Mouse (Mus musculus) heart, postnatal 0 days (tissue): ENCODE data around the gene Glipr1l1. TPM values are rescaled to one million over a fixed set of nuclear protein-coding genes. Genes with fewer than 3 reads are reported as not detected.
"Not testable (repeated sequence)": the region's sequence is repeated elsewhere in the genome, so short reads cannot be mapped to it uniquely, and the experiment has no call there.

Source experiments
- ATAC-seq: fragments of 200-750 bp; cut with Nextera tagmentation; 2 replicates; pipeline ENCODE4 v1.8.0; 2017; ENCODE audit warnings: low read depth, moderate number of reproducible peaks, moderate library complexity; ENCODE audit not compliant: insufficient read depth
- DNase-seq: peaks from one replicate; pipeline ENCODE4 v3.0.0-alpha.2; 2016; ENCODE audit warnings: low spot score
- H3K27ac ChIP-seq: fragments of 300-500 bp; sonication (generic); 2 replicates; pipeline ENCODE4 v1.5.1; 2014; ENCODE audit warnings: low read depth, mild to moderate bottlenecking
- H3K27me3 ChIP-seq: fragments of 300-500 bp; sonication (generic); 2 replicates; pipeline ENCODE4 v1.6.1; 2014; ENCODE audit warnings: low read length, mixed read lengths; ENCODE audit not compliant: control insufficient read depth, insufficient read depth
- H3K36me3 ChIP-seq: fragments of 300-500 bp; sonication (generic); replicated peaks from 2 replicates; pipeline ENCODE4 v1.6.1; 2014; ENCODE audit warnings: low read length, mixed read lengths; ENCODE audit not compliant: control insufficient read depth, insufficient read depth
- H3K4me1 ChIP-seq: fragments of 300-500 bp; sonication (generic); 2 replicates; pipeline ENCODE4 v1.6.1; 2014; ENCODE audit warnings: antibody characterized with exemption; ENCODE audit not compliant: control insufficient read depth, insufficient read depth
- H3K4me2 ChIP-seq: fragments of 300-500 bp; sonication (generic); 2 replicates; pipeline ENCODE4 v1.6.1; 2014; ENCODE audit warnings: low read depth, mild to moderate bottlenecking, low read length, moderate library complexity
- H3K4me3 ChIP-seq: fragments of 300-500 bp; sonication (generic); 2 replicates; pipeline ENCODE4 v1.5.1; 2014; ENCODE audit warnings: low read depth, low read length
- H3K9ac ChIP-seq: fragments of 300-500 bp; sonication (generic); replicated peaks from 2 replicates; pipeline ENCODE4 v1.6.1; 2014; ENCODE audit warnings: low read depth, low read length, mixed read lengths
- H3K9me3 ChIP-seq: fragments of 300-500 bp; sonication (generic); replicated peaks from 2 replicates; pipeline ENCODE4 v1.6.1; 2016; ENCODE audit warnings: low read length; ENCODE audit not compliant: control insufficient read depth
- CTCF ChIP-seq: IDR thresholded peaks from 2 replicates; pipeline ENCODE4 v1.5.1; 2016; ENCODE audit warnings: antibody characterized with exemption, control low read depth, low read depth
- EP300 ChIP-seq: IDR thresholded peaks from 2 replicates; pipeline ENCODE4 v1.6.1; 2016; ENCODE audit warnings: antibody characterized with exemption, low read depth
- WGBS: fragments of 180-500 bp; shearing (Covaris S2); extraction: QIAGEN DNeasy Blood & Tissue Kit; methylation state at CpG from one replicate; pipeline ENCODE4 v1.1.7; 2014; 5-methylcytosine and 5-hydroxymethylcytosine counted together
- polyA plus RNA-seq: library from polyadenylated mRNA; unstranded; fragments of >200 nt; fragmentation: Nextera tagmentation; extraction: Ambion mirVana; gene quantifications from 2 replicates; pipeline ENCODE4 v1.2.1, GENCODE M21; 2015
- total RNA-seq: library from RNA; depleted of rRNA; stranded (reverse); fragments of >200 nt; gene quantifications from 2 replicates; pipeline ENCODE4 v1.2.3, GENCODE M21; 2014; ENCODE audit warnings: low replicate concordance; rRNA removed

The Glipr1l1 gene
- total RNA-seq (not detected in 2 replicates), polyA plus RNA-seq (not detected in 2 replicates)

DNA sequence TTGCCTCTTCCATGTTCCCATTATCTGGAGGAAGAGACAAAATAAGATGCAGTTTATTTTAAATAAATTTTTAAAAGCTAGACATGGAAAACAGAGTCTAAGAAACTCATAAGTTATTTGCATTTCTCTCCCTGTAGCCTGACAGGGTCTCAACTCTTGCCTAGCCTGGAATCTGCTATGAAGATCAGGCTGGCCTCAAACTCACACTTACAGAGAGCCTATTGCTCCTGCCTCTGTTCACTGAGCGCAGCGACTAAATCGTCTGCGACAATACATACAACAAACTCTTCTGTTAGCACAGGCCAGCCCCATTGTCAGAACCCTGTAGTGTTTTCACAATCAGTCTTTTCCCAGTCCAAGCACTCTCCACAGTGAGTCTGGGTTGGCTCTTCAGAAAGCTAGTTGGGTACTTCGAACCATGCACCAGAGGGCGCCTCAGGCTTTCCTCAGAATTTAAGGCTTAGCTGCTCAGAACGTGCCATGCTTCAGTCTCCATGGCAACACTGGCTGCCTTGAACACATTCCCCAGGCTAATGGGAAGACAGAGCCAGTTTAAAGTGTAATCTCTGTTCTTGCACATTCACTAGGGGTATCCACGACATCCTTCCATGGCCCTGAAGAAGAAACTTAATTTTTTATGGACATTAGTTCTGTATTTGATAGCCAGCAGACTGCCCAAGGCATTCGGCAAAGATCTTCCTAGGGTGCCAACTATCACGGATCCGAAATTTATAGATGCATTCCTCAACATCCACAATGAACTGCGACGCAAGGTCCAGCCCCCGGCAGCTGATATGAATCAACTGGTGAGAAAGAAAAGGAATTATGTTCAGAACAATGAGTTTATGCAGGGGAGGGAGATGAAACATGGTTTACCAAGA is at the start of gene Glipr1l1:
Glipr1l1 (plus strand) TSS at position 488 of the 881 bp plus-strand sequence.
- DNase-seq = no peak
- no peaks in the 10 kb centered on the region for H3K4me1 ChIP-seq
- ATAC-seq = no peak

DNA sequence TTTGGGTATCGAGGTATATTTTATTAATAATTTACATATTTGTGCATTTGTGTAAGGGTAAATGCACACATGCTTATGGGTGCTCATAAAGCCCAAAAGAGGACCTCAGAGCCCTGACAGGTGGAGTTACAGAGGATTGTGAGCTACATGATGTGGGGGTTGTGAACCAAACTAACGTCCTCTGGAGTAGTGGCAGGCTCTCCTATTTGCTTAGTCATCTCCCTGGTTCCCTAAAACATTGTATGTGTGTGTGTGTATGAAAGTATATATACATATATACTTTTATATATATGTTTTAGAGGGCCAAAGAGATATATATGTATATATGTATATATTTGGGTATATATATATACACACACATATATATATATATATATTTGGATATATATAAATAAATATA is 36.4 kb upstream of the Glipr1l1 start:
- DNase-seq (no peak), ATAC-seq (no peak)
- H3K27me3 ChIP-seq = no peaks in the 10 kb centered on the region
- no peak overlapping the region for H3K4me3 ChIP-seq
- H3K4me2 ChIP-seq = no peak overlapping the region
- H3K27ac ChIP-seq = no peak overlapping the region
- H3K36me3 ChIP-seq = no peaks in the 10 kb centered on the region
- H3K4me1 ChIP-seq = no peaks in the 10 kb centered on the region
- no peak for TF ChIP-seq CTCF
- no peak for TF ChIP-seq EP300
- H3K9ac ChIP-seq = no peak overlapping the region
- H3K9me3 ChIP-seq = no peaks in the 10 kb centered on the region
- WGBS = 59% methylated on average over 2 of the region's 2 CpGs

More for the DNA sequence above, at the start of gene Glipr1l1:
- Histone ChIP-seq H3K27ac (no peak within 1 kb of the TSS), H3K27me3 (no peaks in the 10 kb centered on the region), H3K4me2 (no peak within 1 kb of the TSS), H3K4me3 (no peak within 1 kb of the TSS), H3K9ac (no peak within 1 kb of the TSS), H3K9me3 (no peaks in the 10 kb centered on the region), H3K36me3 (no peaks in the 10 kb centered on the region)
- 56% methylated on average over 14 of the region's 14 CpGs for WGBS
- no peak for TF ChIP-seq EP300
- TF ChIP-seq CTCF = peak; percentile 42

GRCm38 (mm10) chr10:112028689-112029088 is 31.3 kb upstream of the Glipr1l1 start:
- H3K36me3 ChIP-seq = not testable (repeated sequence)
- WGBS = 77% methylated on average over 3 of the region's 3 CpGs

GRCm38 (mm10) chr10:112043523-112043922 is 16.5 kb upstream of the Glipr1l1 start:
- 77% methylated on average over 9 of the region's 9 CpGs for WGBS
- not testable (repeated sequence) for H3K27ac ChIP-seq, H3K4me2 ChIP-seq, H3K36me3 ChIP-seq, H3K27me3 ChIP-seq, H3K9me3 ChIP-seq, H3K9ac ChIP-seq, H3K4me3 ChIP-seq, ATAC-seq, H3K4me1 ChIP-seq, DNase-seq

More at GRCm38 (mm10) chr10:112028689-112029088, 31.3 kb upstream of the Glipr1l1 start:
- not testable (repeated sequence) for H3K27me3 ChIP-seq, ATAC-seq, H3K4me3 ChIP-seq, H3K4me2 ChIP-seq, H3K27ac ChIP-seq, H3K9me3 ChIP-seq, DNase-seq, H3K9ac ChIP-seq, H3K4me1 ChIP-seq

DNA sequence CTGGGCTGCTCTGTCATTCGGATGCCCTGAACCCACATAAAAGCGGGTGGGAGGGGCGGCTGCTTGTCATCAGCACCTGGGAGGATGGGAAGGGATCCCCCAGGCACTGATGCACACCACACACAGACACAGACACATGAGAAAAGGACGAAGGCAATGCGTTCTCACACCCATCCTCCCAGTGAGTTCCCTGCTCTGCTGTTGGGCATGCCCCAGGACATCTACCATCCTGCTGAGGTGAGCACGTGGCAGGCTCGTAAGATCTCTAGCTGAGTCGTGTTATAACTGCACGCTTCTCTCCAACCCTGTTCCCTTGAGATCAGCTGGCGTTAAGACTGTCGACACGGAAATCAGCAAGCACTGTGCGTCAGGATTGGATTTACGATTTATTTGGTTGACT is 15.7 kb upstream of the Glipr1l1 start:
- not testable (repeated sequence) for H3K36me3 ChIP-seq, H3K4me2 ChIP-seq, H3K27me3 ChIP-seq, H3K27ac ChIP-seq, H3K4me1 ChIP-seq, H3K9me3 ChIP-seq, DNase-seq, H3K9ac ChIP-seq, H3K4me3 ChIP-seq, ATAC-seq
- 48% methylated on average over 14 of the region's 14 CpGs for WGBS

DNA sequence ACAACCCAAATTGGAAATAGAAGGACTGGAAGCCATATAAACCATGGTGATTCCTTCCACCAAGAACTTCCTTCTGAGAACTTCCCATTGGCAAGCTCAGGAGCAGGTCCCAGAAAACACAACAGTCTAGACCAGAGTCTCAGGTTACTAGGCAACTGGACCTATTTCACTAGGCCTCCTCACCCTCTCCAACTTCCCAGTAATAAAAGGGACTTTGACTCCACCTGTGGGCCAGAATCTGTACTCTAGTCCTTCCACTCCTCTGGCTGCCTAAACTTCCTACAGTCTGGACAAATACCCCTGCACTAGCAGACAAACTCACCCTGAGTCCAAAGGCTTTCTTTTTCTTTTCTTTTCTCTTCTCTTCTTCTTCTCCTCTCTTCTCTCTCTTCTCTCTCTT is 8.8 kb upstream of the Glipr1l1 start:
- Histone ChIP-seq H3K36me3 (no peaks in the 10 kb centered on the region), H3K9ac (no peak overlapping the region), H3K4me1 (no peaks in the 10 kb centered on the region), H3K4me3 (no peak overlapping the region), H3K4me2 (no peak overlapping the region), H3K9me3 (no peaks in the 10 kb centered on the region), H3K27ac (no peak overlapping the region), H3K27me3 (no peaks in the 10 kb centered on the region)
- DNase-seq (no peak), ATAC-seq (no peak)
- TF ChIP-seq CTCF = no peak

DNA sequence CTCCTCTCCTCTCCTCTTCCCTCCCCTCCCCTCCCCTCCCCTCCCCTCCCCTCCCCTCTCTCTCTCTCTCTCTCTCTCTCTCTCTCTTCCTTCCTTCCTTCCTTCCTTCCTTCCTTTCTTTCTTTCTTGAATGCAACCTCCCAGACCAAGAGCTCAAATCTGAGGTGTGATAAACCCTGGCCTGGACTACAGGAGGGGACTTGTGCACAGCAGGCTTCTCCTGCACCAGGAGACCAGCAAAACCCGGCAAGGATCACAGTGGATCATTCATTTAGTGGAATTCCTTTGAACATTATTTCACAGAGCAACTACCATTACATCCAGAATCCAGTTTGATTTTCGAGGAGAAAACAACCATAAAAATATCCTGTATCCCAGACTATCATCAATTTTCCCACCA is 8.0 kb upstream of the Glipr1l1 start:
- H3K27ac ChIP-seq, H3K9me3 ChIP-seq, H3K4me1 ChIP-seq, ATAC-seq, H3K4me2 ChIP-seq, H3K4me3 ChIP-seq, H3K27me3 ChIP-seq, DNase-seq, H3K9ac ChIP-seq, H3K36me3 ChIP-seq: not testable (repeated sequence)
- whole genome bisulfite sequencing = 60% methylated on average over 2 of the region's 2 CpGs

GRCm38 (mm10) chr10:112060583-112060934 is 570 bp downstream of the Glipr1l1 start:
- H3K9ac ChIP-seq, H3K9me3 ChIP-seq, H3K36me3 ChIP-seq, ATAC-seq, H3K4me2 ChIP-seq, H3K4me3 ChIP-seq, H3K4me1 ChIP-seq, H3K27me3 ChIP-seq, H3K27ac ChIP-seq, DNase-seq: not testable (repeated sequence)
- 74% methylated on average over 6 of the region's 6 CpGs for WGBS
